Mouse (Mus musculus) embryo, embryonic 11 days (tissue): ENCODE measurements around the gene Uap1.

Source experiments
- DNase-seq: peaks from one replicate; pipeline ENCODE4 v3.0.0-alpha.2; 2015

Uap1 gene

GRCm38 (mm10) chr1:170164053-170164614 is 10.6 kb downstream of the Uap1 start:
- DNase-seq = no peak

DNA sequence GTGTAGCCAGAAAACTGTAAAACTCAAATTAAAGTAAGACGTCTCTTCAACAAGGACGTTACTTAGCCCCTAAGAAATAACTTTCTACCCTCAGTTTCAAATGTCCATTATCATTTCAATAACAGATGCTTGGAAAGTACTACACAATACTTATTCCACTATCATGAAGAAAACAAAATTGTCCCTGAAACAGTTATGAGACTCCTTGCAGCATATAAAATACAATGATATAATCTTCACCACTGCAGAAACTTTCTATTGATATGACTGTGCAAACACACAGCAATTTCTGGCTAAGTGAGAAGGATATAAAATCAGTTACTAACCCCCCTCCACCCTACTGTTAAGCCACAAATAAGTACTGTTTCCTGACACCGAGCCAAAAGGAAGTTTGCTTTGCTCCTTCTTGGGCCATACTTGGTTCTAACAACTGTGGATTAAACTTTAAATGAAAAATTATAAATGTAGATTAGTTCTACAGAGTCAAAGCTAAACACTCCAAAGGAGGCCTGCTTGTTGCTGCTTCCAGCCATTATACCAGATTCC is 11.3 kb downstream of the Uap1 start:
- no peak for DNase-seq

DNA sequence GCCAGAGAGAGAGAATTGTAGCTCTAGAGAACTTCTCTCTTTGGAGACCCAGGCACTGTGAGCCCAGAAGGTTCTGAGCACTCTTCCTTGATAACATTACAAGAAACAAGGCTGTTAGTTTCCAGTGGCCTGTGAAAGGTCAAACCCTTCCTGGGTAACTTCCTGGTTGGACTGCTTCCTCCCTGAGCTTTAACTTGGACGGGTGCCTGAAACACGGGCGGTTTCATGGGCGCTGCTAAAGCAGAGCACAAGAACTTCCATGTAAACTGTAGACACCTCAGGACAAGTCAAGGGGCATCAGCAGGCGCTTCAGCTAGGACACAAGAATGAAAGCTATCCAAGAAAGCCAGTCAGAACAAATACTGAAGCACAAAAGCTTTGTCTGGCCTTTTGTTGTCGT is 12.9 kb downstream of the Uap1 start:
- no peak for DNase-seq

GRCm38 (mm10) chr1:170160397-170160938 is 14.3 kb downstream of the Uap1 start:
- peak; percentile 6 for DNase-seq

GRCm38 (mm10) chr1:170159707-170160106 is 15.1 kb downstream of the Uap1 start:
- no peak for DNase-seq

DNA sequence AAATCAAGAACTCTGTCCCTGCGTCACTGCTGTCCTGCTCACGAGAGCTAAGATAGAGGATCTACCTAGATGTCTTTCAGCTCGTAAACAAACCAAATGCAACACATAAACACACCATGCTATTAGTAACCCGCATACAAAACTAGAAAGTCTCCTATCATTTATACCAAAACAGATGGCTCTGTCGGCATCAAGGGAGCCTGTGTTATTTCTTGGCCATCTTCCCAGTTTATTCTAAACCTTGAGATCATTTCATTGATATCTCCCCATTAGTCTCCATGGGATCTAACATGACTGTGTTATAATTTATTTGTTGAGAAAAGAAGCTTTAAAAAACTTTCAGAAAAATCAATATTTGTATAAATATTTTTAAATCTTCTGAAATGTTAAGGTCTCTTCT is 19.0 kb downstream of the Uap1 start:
- no peak for DNase-seq

DNA sequence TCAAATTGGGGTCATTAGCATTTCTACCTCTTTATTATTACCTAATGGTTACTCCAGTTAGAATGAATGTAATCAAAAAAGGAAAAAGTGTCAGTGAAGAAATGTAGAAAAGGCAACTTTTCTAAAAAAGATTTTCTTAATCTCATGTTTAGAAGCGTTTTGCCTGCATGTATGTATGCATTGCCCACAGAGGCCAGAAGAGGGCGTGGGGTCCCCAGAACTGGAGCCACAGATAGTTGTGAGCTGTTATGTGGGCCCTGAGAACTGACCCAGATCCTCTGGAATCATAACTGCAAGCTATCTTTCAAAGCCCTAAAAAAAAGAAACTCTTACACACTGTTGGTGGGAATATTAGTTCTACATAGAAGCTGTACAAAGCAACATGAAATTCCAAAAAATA is 19.5 kb downstream of the Uap1 start:
- no peak for DNase-seq

- no peak for DNase-seq
Measured at GRCm38 (mm10) chr1:170153986-170154385, 20.8 kb downstream of the Uap1 start.

- DNase-seq = no peak
Measured at GRCm38 (mm10) chr1:170152552-170152951, 22.2 kb downstream of the Uap1 start.

GRCm38 (mm10) chr1:170150870-170151269 is 23.9 kb downstream of the Uap1 start:
- DNase-seq = no peak

DNA sequence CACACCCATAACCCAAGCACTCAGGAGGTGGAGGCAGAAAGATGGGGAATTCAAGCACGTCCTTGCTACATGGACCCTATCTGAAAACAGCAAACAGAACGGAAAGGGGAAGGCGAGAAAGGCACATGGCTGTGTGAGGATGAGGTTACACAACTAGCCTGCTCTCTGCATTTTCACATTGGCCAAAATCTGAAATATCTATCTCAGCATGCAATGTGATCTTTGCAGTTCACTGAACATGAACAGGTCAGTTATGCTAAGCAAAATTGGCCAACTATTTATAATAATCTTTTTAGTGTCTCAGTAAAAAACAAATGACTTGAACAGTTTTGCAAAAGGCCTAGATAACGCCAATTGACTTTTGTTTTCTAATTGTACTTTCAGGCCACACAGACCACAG is 25.0 kb downstream of the Uap1 start:
- DNase-seq = no peak

GRCm38 (mm10) chr1:170148536-170148935 is 26.2 kb downstream of the Uap1 start:
- no peak for DNase-seq

- no peak for DNase-seq
Measured at GRCm38 (mm10) chr1:170147651-170148448, 26.9 kb downstream of the Uap1 start.

GRCm38 (mm10) chr1:170145606-170146005 is 29.2 kb downstream of the Uap1 start:
- no peak for DNase-seq

DNA sequence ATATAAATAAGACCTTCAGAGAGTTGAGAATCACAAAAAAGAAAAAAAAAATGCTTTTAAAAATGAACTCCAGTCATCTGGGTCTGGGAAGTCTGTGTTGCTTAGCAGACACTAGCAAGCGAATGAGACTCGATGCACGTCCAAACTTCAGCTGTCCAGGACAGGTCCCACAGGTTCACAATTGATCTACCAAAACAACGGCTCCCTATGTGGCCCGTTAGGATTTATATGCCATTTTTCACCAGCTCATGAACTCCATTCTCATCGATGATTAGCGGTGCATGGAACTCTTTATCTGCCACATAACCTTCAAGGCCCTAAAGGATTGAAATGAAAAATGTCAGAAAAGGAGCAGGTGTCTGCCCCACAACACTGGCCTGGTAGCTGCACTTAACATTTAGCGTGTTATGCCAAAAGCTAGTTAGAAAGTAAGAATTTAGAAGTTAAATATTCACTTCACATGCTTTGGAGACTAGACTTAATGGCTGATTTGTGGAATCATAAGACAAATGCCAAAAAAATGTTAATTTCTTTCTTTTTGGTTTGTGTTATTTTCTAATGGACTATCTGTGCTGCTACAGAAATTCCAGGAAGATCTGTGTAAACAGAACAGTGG is 32.4 kb downstream of the Uap1 start:
- no peak for DNase-seq

DNA sequence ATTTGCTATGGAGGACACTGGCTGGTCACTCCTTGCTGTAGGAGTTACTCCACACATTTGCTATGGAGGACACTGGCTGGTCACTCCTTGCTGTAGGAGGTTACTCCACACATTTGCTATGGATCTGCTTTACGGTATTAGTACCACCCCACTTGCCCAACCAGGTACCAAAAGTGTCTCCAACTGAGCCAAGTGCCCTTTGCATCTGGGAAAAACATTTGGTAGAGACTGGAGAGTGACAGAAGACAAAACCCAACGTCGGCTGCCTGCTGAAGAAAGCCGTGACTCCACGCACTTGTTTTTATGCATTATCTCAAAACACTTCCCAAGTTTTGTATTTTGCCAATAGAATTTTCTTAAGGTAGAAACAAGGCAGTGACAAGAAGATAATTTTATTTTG is 33.1 kb downstream of the Uap1 start:
- DNase-seq = no peak

GRCm38 (mm10) chr1:170136351-170137009 is 38.3 kb downstream of the Uap1 start:
- peak; percentile 79 for DNase-seq

DNA sequence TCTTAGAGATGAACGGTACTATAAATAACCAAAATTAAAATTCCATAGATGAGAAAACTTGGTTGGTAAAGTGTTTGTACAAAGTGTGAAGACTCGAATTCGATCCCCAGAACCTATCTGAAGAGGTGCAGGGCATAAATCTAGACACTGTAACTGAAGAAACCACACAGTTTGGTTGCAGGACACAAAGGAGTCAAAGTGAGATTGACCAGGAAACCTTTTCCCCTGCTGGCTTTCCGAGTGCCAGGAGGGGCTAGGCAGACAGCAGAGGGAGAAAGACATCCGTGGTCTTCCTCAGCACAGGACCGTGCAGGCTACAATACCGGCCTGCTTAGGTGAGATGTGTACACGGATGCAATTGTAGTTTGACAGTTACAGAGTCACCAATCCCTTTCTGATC is 40.5 kb downstream of the Uap1 start:
- DNase-seq = no peak

GRCm38 (mm10) chr1:170130962-170131361 is 43.8 kb downstream of the Uap1 start:
- DNase-seq = no peak

- DNase-seq = no peak
Measured at GRCm38 (mm10) chr1:170124644-170125043, 50.1 kb downstream of the Uap1 start.

DNA sequence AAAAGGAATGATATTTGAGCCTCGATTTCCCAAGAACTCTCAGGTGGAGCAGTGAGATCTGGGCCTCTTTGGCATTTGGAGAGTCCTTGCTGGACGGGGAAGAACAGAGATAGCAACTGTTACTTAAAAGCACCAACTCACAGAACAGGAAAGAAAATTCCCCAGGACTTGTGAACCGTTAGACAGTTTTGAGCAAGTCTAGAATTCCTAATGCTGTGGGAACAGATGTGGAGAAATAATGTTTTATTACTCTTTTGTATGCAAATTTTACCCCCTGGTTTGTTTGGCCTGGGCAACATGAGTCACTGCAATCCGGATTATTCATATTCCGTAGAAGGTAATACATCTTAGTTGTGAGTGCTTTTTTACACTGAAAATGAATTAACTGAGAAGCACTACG is 61.1 kb downstream of the Uap1 start:
- DNase-seq = no peak

DNA sequence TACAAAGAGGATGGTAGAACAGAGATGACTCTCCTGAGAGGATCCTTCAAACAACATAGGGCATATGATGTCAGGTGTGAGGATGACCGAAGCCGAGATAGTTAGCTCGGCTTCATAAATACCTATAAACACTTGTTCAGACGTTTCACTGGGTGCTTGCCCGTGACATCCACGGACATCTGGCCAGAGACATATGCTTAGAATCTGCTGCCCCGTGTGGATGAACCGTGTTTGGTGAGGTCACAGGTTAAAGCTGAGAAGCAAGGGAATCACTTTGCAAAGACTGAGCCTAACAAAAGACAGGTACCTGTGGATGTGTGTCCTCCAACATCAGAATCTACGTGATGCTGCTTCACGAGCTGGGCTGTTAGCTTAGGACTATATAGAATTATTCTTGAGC is 62.5 kb downstream of the Uap1 start:
- no peak for DNase-seq

GRCm38 (mm10) chr1:170111651-170112226 is 63.0 kb downstream of the Uap1 start:
- peak; percentile 22 for DNase-seq
